Mouse (Mus musculus) lung, adult 2 months (tissue): ENCODE results near the gene Slc25a13.

Experiments
- CTCF ChIP-seq: fragments of 200-500 bp; IDR thresholded peaks from 2 replicates; pipeline ENCODE4 v1.5.1; 2011; ENCODE audit warnings: mild to moderate bottlenecking, low read length, control low read depth; ENCODE audit not compliant: insufficient read depth
- POLR2A ChIP-seq: fragments of 200-500 bp; IDR thresholded peaks from 2 replicates; pipeline ENCODE4 v1.6.1; 2011; ENCODE audit warnings: low read depth, mild to moderate bottlenecking, control low read depth, low read length, borderline replicate concordance; ENCODE audit errors: extremely low read depth

DNA sequence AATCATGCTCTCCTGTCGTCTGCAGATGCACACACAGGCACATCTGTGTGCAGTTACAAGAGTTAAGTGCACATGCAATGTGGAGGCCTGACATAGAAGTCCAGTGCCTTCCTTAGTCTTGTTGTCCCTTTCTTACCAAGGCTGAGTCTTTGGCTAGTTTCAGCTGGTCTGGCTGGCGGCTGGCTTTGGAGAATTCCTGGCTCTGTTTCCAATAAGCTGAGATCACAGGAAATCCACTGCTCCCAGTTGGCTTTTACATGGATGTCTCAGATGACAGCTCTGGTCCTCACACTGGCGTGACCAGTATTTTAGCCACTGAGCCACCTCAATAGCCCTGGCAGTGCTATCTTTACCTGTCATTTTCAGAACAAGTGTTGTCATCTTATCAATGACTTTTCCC is 126.0 kb downstream of the Slc25a13 start:
- TF ChIP-seq CTCF (no peak), POLR2A (no peak)
